Mouse (Mus musculus) embryonic facial prominence, embryonic 13.5 days (tissue): Measurements from ENCODE around the gene Faiml. TPM values are rescaled to one million over a fixed set of nuclear protein-coding genes. Genes with fewer than 3 reads are reported as not detected.

ENCODE experiments used
- polyA plus RNA-seq: library from polyadenylated mRNA; unstranded; fragments of >200 nt; fragmentation: Nextera tagmentation; extraction: Ambion mirVana; gene quantifications from 2 replicates; pipeline ENCODE4 v1.2.1, GENCODE M21; 2015

Gene Faiml
- polyA plus RNA-seq, 1 experiment from 2014 or later, result not detected

Other genes with a start within 250 kb of the Faiml start
- gene Gm1123, start 201.5 kb downstream of the Faiml start, polyA plus RNA-seq, result 0.45 TPM in 1 of 2 replicates, not detected in the other
- gene Pik3cb, start 96.6 kb downstream of the Faiml start, polyA plus RNA-seq, result 1.6 and 2.6 TPM in 2 replicates
- gene Cep70, start 6.1 kb upstream of the Faiml start, polyA plus RNA-seq, result 40.3 and 51.6 TPM in 2 replicates
- 0.55 and 0.59 TPM in 2 replicates for gene Esyt3, start 121.3 kb upstream of the Faiml start, polyA plus RNA-seq
- gene Mras, start 200.1 kb upstream of the Faiml start, polyA plus RNA-seq, result 28.3 and 31.2 TPM in 2 replicates
- gene Nme9, start 214.2 kb upstream of the Faiml start, polyA plus RNA-seq, result 0.32 TPM in 1 of 2 replicates, not detected in the other